Mouse (Mus musculus) spleen, postnatal 0 days (tissue): ENCODE measurements around the gene Vmn2r41. TPM values are rescaled to one million over a fixed set of nuclear protein-coding genes. Genes with fewer than 3 reads are reported as not detected.

Source experiments
- polyA plus RNA-seq: library from polyadenylated mRNA; unstranded; fragments of >200 nt; fragmentation: Nextera tagmentation; extraction: Ambion mirVana; gene quantifications from 2 replicates; pipeline ENCODE4 v1.2.1, GENCODE M21; 2015

The Vmn2r41 gene
- polyA plus RNA-seq, result not detected in 2 replicates

DNA sequence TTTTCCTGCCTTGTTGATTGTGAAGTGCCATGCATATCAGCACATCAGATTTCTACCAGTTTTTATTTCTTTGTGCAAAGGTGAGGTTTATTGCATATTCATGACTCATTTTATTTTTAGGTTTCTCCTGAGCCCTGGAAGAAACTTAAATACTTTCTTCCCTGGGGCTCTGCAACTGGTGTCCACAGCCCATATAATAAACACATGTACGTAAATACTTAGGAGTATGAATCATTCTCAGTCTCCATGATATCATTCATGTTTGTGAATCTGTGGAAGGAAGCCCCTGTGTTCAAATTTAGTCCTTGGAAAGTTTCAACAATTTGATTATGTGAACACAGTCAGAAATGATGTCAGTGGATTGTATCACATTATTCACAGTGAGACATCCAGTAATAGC is at the start of gene Vmn2r41:
TSS of gene Vmn2r41 (minus strand) at position 101 of the 400 bp plus-strand sequence.

DNA sequence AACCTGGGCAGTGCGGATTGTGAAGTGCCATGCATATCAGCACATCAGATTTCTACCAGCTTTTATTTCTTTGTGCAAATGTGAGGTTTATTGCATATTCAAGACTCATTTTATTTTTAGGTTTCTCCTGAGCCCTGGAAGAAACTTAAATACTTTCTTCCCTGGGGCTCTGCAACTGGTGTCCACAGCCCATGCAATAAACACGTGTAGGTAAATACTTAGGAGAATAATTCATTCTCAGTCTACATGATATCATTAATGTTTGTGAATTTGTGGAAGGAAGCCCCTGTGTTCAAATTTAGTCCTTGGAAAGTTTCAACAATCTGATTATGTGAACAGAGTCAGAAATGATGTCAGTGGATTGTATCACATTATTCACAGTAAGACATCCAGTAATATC is 38.8 kb upstream of the Vmn2r41 start, which contains the start of gene Vmn2r42:
TSS of gene Vmn2r42 (minus strand) at position 101 of the 400 bp plus-strand sequence.

Other genes starting within 250 kb of the Vmn2r41 start
- not detected in 2 replicates for gene Vmn2r42, start 38.7 kb upstream of the Vmn2r41 start, polyA plus RNA-seq
- gene Vmn2r43, start 98.9 kb upstream of the Vmn2r41 start, polyA plus RNA-seq, result not detected in 2 replicates
- not detected in 2 replicates for gene Vmn2r44, start 221.7 kb upstream of the Vmn2r41 start, polyA plus RNA-seq